Mouse (Mus musculus) urinary bladder, postnatal 25 days (tissue): Measurements from ENCODE around the gene Ctsd.

Experiments
- DNase-seq: peaks from one replicate; pipeline ENCODE4 v3.0.0; 2022; ENCODE audit warnings: low spot score

Gene Ctsd

DNA sequence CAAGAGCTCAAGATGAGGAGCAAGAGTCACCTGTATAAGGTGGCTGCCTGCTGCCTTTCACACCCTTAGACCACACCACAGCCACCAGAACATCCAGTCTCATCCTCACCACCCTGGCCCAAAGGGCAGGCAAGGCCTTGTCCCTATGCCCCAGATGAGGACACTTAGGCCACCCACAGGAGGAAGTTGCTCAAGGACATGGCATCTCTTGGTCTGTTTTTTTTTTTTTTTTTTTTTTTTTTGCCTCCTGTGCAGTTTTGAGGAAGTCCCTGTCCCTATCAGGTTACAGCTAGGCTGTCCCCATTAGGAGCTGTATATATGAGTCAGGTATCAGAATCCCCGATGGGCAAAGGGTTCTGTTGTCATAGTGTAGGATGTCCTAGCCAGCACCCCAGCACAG lies 11.4 kb upstream of the Ctsd start:
- no peak for DNase-seq

DNA sequence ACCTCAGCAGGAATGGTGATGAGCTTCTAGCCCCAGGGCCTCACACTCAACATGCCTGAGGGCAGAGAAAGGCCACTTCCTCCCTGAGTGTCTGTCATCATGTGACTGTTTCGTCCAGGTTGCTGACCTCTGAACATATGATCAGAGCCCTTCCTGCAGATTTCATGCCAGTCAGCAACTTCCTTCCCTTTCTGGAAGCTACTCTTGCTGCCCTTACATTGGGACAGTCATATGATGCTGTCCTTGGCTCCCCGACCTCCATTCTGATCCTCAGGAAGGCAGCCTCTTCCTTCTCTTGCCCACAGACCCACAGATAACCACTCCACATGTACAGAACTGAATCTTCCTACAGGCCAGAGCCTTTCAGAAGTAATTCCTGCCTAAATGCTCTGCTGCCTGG lies 10.2 kb upstream of the Ctsd start:
- no peak for DNase-seq

DNA sequence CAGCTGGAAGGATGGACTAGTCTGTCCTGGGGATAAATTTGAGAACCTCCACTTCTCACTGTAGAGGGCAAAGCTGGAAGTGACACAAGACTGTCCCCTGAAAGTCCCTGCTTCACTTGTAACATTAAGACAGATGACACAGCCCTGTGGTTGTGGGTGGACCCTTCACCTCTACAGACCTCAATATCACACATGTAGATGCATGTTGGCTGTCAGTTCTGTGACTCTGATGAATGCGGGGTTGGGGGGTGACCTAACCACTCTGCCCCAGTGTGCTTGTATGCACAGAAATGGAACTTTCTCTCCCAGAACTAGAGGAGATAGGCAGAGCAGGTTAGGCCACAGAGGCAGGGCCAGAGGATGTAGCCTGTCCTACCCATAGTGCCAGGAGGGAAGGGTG lies 8.8 kb upstream of the Ctsd start:
- no peak for DNase-seq

DNA sequence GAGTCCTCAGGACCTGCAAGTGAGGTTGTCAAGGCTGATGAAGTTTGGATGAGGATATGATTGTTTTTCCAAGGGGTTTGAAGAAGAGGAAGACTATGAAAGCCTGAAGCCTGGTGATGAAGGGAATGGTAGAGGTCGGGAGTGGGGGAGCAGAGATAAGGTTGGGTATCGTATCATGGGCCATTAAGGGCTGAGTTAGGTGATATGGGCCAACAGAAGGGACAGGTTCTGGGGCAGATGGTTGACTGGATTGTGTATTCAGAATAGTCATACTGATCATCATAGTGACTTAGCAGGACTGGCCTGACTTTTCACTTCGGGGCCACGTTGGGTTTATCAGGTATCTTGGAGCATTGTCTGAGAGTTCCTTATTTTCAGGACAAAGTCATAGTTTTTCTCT lies 7.6 kb upstream of the Ctsd start:
- DNase-seq = no peak

DNA sequence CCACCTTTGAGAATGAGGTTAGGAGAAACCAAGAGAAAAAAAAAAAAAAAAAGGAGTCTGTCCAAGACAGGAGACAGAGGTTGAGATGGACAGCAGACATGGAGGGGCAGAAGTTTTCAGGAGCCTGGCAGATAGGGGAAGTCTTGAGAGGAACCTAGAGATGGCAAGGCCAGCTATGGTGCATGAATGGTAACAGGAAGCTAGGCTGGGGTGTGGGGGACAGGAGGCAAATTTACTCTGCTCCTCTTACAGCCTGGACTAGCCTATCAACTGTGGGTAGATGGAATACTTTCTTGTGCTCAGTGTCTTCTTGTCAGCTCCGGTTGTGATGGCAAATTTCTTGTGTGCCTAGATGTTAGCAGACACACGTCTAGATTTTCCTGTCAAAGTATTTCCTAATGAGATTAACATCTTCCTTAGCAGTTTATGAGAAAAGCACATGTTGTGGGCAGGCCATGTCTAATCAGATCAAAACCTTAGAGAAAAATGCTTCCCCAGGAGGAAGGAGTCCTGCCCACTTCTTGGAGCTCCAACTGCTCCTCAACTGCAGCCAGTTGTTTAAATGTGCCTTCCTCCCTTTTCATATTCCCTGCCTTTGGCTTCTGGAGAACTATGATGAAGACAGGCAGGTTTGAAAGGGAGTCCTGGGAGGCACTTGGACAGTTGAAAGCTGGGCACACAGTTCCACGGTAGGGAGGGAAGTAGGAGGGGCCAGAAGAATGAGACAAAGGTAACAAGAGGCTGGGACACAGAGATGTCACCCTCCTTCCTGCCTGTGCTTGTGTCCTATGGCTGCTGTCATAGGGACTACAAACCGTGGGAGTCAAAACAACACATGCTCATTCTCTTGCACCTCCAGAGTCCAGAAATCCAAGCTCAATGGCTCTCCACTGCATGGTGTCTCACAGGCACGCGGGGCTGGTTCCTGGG lies 6.7 kb upstream of the Ctsd start:
- no peak for DNase-seq

DNA sequence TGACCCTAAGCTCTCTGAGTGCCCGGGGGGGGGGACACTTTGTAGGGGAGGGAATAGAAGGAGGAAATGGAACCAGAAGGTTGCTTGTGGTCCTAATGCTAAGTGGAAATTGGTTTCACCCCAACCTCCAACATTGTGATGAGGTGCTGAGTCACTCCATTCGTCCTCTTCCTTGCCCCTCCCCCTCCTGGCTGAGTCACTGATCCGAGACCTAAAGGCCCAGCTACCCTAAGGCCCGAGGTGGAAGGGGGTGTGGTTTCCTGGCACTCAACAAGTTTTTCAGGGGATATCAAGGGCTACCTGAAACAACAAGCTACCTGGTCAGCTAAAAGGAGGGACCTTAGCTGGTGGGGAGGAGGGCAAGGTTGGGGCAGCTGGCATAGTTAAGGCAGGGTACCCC lies 5.4 kb upstream of the Ctsd start:
- peak; percentile 73 for DNase-seq

DNA sequence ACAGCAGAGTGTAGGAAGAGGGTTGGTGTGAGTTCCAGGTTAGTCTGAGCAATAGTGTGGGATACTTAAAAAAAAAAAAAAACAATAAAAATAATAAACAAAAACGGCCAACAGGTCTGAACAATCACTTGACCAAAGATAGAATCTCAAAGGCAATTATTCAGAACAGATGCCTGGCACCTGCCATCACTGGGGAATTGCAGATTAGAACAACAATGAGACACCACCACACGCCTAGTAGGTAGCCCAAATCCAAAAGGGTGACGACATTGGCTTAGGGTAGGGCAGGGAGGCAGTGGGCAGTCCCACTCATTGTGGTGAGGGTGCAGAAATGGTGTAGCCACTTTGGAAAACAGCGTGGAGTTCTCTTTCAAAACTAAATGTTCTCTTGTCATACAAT lies 3.8 kb upstream of the Ctsd start:
- no peak for DNase-seq

DNA sequence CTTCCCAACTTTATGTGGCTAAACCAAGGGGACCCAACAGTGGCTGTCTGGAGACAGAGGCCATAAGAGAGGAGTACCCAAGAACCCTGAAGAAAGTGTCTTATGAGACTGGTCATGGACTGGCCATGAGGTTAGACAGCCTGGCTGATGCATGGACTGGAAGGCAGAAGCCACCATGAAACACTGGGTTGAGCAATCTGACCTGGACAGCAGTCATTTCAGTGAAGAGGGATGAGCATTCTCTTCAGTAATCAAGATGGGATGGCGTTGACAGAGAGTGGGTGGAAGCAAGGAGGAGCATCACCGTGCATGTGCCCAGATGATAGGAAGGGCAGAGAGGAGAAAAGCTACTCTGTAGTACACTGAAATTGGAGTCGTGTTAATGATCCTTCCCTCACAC lies 3.3 kb upstream of the Ctsd start:
- no peak for DNase-seq

DNA sequence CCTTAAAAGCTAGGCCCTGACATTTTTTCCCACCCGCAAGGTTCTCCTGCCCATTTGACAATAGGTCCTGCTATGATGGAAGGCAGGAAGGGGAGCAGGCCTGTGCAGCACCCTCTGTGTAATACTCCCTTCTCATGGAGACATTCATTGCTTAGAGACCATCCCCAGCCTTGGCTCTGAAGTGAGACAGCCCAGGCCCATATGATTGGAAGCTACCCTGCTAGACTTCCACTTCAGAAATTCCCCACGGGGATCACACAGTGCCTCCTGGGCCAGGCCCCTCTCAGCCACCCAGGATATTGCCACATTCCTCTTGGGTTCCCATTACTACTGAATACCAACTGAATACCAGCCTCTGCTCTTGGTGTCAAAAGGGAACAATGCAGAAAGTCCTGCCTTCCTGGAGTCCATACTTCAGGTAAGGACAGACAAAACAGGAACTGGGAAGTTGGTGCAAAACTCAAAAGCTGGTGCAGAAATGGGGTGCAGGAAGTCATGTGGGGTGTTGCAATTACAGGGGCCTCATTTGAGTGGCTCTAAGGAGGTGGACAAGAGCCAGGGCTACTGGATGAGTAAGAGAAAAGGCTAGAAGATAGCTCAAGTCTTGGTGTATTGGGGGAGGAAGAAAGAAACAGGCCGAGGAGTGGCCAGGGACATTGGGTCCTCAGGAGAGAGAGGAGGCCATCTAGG lies 2.3 kb upstream of the Ctsd start:
- no peak for DNase-seq

DNA sequence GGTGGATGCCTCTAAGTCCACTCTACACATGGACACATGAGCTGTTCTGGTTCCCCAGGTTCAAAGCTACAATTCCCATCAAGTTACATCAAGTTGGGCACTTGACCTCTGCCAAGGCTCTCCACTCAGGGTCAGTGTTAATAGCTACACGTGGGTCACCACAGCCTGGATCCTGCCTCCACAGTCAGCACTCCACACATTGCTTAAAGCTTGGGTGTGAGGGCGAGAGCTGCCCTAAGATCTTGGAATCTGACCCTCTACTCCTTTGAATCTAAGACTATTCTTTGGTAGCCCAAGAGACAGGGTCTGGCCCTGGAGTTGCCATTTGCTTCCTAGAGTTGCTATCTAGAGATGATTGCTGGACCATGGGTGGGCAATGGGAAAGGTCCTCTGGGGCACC lies 902 bp upstream of the Ctsd start:
- no peak for DNase-seq

DNA sequence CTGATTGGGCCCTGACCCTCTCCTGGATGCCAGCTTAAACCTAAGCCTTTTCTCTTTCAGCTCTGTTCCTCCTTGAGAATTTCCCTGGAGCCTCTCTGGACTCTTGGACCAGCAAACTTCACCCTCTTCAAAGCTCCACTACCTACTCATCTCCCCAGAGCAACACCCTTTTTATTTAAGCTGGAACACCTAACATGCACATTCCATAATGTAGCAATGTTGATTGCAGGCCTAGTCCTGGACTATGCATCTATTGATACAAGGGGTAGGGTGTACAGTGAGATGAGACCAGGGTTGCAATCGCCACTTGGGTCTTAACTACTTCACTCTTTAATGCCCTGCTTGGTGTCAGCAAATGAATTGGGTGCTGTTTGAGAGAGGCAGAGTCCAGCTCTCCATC lies 360 bp upstream of the Ctsd start:
- no peak for DNase-seq

DNA sequence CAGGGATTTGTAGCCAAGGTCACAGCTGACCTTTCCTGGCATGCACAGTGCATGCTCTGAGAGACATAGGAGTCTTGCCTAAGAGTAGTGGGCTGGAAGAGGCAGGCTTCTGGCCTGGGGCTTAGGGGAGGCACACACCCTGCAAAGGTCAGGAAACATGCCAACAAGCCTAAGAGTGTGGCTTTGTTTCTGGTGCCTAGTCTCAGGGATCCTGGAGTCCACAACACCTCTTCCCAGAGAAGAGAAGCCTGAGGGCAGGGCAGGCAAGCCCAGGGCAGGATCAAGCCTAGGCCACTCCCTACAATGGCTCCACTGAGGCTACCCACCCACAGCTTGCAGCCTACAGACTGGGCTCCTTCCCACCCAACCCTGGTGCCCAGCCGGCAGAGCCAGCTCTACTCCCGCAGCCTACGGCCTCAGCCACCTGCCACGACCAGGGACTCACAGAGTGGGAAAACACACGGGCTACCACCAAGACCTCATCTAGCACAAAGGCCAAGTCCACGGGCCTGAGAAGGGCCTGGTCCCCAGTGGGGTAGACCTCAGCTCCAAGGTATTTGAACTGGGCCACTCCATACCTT lies 1.1 kb downstream of the Ctsd start:
- no peak for DNase-seq

DNA sequence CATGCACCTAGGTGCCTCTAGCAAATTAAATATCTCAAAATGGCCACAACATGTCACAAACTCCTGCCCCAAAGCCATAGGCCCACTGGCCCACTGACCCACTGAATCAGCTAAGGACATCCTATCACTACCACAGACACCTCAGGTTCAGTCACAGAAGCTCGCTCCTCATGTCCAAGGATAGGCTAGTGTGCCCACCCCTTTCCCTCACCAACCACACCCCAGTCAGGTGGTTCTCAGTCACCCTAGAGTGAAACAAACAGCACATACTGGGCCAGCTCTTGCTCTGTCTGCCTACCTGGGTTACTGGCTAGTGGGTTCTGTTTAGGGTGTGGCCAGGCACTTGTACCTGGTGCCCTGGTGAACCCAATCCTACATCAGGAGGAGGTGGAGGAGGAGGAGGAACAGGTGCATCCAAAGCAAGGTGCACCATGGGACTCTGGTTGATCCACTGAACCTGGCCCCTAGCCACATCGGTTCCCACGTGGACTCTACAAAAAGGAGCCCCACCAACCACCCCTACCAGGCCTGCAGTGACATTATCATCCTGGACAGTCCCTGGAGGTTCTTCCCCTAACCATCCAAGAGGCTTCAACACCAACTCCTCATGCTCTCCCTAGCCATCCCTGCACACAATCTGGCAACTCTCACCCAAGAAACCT lies 2.0 kb downstream of the Ctsd start:
- DNase-seq = no peak

DNA sequence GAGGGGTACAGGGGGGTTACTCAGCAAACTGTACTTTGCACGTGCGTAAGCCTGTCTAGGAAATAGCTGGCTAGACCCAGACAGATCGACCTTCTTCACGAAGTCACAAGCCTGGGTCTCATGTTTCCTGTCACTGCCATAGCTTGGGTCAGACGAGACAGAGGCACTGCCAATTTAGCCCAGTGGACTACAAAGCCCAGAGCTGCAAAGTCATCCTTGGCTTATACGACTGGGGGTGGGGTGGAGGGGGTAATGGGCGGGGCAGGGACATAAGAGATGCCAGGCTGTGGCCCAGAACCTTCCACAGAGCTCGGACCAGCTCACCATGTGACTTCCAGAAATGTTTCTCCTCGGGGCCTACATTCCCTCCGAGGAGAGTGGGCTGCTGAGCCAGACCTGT lies 3.5 kb downstream of the Ctsd start:
- no peak for DNase-seq

DNA sequence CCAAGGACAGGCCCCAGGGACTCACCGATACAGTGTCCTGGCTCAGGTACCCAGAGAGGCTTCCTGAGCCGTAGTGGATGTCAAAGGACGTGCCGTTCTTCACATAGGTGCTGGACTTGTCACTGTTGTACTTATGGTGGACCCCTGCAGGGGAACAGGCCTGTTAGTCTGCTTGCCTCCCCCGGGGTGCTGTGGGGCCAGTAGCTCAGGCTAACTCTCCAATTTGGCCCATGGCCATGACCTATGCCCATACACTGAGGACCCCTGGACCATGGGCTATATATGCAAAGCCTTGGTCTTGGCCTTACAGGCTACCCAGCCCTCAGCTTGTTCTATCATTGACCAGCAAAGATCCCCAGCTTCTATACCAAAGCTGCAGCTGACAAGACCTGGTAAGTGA lies 5.3 kb downstream of the Ctsd start, which contains the start of gene Gm49369:
TSS of gene Gm49369 (minus strand) at position 101 of the 400 bp plus-strand sequence.
- DNase-seq = no peak

DNA sequence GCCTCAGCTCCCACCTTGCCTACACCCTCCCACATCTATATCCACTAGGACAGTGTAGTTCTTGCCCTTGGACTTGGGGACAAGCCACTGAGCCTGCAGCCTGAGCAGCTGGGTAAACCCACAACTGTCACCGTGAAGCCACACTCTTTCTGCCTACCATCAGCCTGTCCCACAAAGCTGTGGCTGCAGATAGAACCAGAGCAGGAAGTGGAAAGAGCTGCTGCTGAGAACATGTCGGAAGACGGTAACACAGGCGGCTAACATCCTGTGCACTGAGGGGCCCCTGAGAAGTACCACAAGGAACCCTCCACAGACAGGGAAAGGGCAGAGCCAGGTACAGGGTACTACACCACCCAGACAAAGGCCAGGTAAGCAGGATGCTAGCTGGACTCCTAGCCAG lies 6.7 kb downstream of the Ctsd start:
- DNase-seq = no peak

DNA sequence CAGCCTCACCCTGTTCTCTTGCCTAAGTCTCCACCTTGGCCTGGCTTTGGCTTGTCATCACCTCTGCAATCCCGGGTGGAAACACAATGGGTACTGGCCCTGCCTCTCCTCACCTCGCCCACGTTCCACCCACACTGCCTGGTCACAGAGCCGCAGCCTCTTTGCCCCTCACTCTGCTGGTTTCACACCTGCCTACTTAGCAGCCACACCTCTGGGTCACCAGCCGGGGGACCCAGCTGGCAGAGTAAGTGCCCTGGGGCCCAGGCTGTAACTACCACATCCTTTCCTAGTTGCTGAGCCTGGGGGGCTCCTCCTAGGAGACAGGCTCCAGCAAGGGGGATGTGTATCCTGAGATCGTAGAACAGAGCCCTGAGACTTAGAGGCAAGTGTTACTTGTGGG lies 8.7 kb downstream of the Ctsd start:
- no peak for DNase-seq

DNA sequence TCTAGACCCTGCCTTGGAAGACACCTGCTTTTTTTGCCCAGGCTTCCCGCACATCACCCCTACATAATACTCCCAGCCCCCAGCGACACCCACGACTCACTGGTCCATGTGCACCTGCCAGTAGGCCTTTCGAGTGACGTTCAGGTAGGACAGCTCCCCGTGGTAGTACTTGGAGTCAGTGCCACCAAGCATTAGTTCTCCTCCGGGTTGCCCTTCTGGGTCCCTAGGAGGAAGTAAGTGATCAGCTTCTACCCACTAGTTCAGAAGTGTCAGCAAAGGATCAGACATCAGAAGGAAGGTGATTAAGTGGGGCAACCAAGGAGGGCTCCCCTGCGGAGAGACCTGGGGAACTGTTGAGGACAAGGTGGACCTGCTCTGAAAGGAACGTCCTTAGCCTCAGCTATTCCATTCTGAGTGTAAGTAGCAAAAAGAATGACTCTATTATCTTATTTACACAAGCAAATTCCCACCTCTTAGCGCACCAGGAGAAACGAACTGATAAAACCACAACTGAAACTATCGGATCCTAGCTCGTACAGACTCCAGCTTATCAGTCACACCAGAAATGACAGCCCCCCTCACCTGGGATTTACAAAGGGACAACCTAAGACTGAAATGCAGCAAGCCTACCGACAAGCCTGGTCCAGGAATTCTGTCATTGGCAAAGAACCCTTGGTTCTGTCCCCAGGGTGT lies 10.5 kb downstream of the Ctsd start:
- DNase-seq = no peak

DNA sequence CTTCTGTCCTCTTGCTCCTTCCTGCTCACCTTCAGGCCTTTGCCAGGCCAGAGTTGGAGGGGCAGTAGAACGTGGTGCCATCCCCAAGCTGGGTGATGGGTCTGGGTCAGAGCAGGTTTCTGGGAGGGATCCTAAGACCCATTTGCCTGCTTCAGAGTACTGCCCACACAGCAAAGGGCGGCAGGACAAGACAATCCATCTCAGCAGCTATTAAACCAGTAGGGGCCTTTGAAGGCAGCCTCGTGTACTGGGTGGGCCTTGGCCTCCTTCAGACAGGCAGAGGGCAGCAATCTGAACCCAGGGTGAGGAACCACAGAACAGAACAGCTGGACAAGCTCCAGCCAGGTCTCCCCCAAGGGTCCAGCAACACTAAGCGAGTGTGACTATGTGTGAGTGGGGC lies 11.7 kb downstream of the Ctsd start:
- DNase-seq = no peak

DNA sequence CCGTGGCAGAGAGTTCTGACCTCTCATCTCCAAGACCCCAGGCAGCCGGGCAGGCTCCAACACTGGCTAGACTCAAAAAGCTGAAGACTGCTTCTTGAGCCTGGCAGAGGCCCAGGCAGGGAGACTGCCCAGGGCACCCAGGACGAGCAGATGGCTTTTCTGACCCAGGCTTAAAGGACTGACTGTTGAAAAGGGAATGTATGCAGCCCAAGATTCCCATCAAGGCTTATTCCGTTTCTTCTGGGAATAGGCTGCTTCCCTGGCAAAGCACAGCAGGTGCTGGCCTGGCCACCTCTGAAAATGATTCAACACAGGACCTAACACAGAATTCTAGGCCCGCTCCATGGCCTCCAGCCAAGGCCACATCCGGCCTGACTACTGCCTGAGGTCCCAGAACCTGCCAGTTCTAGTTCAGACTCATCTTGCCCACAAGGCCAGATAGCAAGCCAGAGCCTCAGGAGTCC lies 12.5 kb downstream of the Ctsd start:
- DNase-seq = peak; percentile 44

DNA sequence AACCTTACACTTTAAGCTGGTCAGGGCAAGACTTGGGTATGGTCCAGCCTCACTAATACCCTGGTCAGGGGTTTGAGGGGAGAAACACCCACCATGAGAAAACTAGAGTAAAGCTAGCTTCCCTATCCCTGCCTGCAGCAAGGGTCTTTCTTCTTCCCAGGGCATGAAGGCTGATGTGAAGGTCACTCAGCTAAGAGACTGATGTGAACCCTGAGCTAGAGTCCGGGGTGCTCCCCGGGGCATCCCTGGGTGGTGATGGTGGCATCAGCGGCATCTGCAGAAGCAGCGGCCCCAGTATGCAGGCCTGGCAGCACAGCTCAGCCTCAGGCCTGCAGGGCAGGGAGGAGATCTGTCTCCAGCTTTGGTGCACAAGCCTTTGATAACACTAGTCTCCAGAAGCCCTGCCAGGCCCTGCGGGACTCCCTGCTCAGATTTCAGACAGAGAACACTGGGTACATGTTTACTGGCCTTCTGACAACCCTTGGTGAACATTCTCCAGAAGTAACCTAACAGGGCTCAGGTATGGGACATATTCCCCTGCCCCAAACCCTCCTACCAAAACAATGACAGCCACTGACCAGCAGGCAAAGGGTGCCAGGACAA lies 13.3 kb downstream of the Ctsd start:
- DNase-seq = no peak
